Mouse (Mus musculus): Measurements from ENCODE around the gene Nmral1.
"Not testable (repeated sequence)": the region's sequence is repeated elsewhere in the genome, so short reads cannot be mapped to it uniquely, and the experiment has no call there.

The Nmral1 gene

DNA sequence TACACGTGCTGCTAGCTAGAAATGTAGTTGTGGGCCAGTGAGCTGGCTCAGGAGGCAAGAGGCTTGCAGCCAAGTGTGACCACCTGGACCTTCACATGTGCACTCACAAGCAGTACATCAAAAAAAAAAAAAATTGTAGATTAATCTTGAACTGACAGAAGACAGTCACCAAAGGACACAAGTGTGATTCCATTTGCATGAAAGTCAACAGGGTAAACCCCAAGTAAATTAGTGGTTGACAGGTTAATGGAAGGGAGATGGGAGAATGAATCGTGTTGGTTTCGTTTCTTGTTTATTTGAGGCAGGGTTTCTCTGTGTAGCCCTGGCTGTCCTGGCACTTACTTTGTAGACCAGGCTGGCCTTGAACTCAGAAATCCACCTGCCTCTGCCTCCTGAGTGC lies 1.3 kb downstream of the Nmral1 start:
- no peak for DNase-seq (ENCODE audit: low read depth, low spot score)

DNA sequence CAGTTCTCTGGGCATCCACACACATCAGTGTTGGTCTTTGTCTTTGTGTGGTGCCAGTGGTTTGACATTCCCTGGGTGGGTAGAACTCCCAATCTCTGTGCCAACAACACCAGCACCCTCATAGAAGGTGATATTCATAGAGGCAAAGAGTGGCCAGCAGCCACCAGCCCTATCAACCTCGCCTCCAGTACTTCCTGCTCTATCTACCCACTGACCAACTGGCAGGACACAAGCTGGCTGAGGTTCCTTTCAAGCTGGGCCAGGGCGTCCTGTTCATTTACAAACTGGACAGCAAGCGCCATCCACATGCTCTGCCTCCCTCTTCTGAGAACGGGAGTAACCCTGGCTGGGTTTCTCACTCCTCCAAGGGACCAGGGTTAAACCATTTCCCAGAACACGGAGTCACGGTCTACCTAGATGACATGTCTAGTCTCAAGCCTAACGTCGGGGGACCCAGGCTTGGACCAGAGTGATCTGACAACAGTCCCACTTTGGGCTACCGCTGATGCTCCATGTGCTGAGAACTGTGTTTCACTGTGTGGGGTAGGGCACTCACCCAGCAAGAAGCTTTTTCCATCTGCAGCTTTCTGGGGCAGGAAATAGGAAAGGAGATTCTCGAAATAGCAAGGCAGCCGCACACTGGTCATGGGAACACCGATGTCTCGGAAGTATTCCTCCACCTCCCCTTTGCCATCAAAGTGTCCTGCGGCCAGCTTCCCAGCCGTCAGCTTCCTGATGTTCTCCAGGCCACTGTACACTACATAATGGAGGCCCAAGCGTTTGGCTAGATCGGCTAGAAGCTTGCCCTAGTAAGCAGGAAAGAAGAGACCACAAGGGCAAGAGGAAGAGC lies 5.1 kb downstream of the Nmral1 start:
- DNase-seq (ENCODE audit: low read depth, low spot score) = no peak

GRCm38 (mm10) chr16:4711173-4711572 lies 8.0 kb downstream of the Nmral1 start:
- DNase-seq (ENCODE audit: low read depth, low spot score) = no peak

DNA sequence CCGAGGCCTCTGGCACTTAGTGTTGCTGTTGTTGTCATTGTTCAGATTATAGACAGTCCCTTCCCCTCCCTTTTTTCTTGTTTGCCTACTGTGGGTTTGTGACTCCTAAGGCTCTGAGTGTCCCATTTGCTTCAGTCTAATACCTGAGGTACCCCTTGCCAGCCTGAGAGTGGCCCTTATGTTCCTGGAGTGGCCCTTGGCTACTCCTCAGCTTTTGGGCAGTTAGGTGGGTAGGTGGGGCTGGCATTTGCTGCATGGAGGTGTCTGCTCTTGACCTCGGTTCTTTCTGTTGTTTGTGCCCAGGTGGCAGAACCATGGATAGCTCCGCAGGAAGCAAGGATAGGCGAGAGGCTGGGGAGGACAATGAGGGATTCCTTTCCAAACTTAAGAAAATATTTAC lies 13.6 kb downstream of the Nmral1 start:
- DNase-seq (ENCODE audit: low read depth, low spot score) = no peak

- DNase-seq (ENCODE audit: low read depth, low spot score) = no peak
Measured at GRCm38 (mm10) chr16:4702646-4703045, 16.5 kb downstream of the Nmral1 start.

DNA sequence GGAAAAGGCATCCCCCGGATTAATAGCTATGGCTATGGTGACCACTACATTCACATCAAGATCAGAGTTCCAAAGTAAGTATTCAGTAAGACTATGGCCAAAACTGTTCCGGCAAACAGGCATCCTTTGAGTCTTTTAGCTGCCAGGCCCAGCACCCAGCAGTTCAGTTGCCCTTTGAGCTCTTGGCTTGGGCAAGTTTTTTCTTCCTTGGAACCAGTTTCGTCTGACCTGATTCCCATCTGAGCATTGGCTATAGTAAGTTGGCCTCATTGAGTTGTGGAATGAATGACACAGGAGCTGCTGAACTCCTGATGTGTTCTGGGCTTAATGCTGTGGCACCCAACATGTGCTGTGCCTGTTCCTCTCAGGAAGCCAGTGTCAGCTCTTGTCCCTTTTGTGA lies 17.9 kb downstream of the Nmral1 start:
- no peak for DNase-seq (ENCODE audit: low read depth, low spot score)

- not testable (repeated sequence) for DNase-seq (ENCODE audit: low read depth, low spot score)
Measured at GRCm38 (mm10) chr16:4689371-4689770, 29.8 kb downstream of the Nmral1 start.

DNA sequence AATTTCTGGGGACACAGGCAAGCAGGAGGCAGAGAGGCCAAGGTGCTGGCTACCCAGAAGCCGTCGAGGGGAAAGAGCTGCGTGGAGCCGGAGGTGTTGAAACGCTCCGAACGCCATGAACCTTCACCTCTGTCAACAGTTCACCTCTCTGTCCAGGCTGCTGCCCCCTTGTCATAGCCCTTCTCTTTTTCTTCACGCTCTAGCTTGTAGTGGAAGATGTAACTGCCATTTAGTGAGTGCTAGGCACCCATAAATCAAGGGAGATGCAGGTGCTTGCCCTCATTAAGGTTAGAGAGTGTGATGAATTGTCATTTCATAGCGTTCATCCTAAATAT lies 34.7 kb downstream of the Nmral1 start:
- DNase-seq (ENCODE audit: low read depth, low spot score) = no peak

DNA sequence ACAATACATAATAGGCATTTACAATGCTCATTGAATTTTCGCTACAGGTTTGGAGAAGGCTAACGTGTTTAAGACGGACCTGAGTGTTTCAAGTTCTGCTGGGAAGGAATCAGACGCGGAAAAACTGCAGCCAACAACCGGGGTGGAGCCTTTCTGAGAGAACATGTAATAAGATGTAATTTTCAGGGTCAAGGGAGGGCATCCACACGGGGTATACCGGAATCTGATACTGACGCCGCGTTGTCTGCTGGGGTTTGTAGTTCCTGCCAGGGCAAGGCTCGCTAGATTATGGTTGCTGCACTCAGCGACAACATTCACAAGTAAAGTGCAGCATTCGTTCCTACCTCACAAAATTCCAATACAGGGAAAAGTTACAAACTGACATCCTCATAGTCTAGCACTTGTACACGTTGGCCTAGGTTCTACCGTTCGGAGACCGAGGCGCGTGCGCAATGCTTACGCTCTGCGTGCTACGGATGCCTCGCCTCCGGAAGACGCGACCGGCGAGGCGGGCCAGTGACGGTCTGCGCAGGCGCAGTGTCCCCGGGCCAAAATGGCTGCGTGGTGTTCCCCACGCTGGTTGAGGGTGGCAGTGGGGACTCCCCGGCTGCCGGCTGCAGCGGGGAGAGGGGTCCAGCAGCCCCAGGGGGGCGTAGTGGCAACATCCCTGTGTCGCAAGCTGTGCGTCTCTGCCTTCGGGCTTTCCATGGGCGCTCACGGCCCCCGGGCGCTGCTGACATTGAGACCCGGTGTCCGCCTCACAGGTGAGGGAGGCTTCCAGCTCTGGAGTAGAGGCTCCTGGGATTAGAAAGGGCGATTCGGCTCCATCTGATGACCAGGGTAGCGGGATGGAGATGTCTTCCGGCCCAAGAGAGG lies 35.3 kb downstream of the Nmral1 start:
- DNase-seq (ENCODE audit: low read depth, low spot score) = peak; percentile 92

DNA sequence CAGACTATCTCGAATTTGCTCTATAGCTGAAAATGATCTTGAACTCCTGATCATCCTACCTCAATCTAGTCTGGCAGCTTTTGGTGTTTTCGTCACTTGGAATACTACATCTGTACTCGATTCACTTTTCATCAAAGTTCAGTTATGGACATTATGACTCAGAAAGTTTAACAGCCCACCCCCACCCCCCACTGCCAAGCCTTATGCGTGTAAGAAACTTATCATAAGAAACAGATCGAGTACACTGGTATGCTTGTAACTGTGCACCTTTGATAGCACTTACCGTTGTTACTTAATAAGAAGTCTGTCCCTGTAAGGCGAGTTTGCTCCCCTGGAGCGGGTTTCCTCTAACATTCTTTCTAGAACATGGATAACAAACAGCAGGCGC lies 36.0 kb downstream of the Nmral1 start:
- no peak for DNase-seq (ENCODE audit: low read depth, low spot score)

DNA sequence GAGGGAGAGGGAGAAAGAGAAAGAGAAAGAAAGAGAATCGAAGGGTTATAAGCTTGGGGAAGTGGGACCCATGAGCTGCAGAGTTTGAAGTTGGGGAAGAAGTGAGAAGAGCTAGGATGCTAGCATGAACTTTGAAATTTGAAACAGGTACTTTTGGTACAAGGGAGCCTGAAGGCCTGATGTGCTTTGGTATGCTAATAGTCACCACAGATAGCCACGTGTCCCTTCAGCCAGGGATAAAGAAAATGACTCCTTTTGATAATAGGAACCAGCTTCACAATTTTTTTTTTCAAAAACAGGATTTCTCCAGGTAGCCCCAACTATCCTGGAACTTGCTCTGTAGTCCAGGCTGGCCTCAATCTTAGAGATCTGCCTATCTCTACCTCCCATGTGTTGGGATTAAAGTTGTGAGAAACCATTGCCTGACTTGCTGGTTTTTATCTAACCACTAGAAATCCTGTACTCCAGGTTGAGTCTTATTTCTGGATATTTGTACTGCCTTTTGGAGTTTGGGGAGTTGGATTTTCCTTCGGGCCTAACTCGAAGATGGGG lies 36.5 kb downstream of the Nmral1 start:
- no peak for DNase-seq (ENCODE audit: low read depth, low spot score)

DNA sequence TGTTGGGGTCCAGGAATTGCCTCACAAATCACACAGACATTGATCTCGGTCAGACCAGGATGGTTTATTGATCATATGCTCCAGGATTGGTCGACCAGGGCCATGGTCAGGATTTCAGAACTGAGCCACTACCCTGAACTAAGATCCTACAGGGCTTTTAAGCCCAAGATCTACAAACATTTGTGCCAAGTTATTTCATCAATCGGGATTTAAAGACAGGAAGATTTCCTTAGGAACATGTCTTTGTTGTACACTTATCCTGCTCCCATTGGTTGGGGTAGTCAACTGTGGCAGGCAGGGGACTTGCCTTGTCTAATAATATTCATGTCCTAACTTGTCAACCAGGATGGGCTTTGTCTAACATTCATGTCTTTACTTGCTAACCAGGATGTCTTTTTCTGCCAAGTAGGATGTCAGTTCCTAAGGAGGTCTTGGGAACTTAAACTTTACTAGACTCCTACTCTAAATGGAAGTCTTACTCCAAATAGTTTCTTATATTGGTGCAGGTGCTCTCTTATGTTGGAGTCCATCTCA lies 38.2 kb downstream of the Nmral1 start:
- DNase-seq (ENCODE audit: low read depth, low spot score) = not testable (repeated sequence)

GRCm38 (mm10) chr16:4679121-4680018 lies 39.8 kb downstream of the Nmral1 start, which contains the start of gene Coro7:
TSS of gene Coro7 (minus strand) at chr16:4679777.
- peak; percentile 93 for DNase-seq (ENCODE audit: low read depth, low spot score)

DNA sequence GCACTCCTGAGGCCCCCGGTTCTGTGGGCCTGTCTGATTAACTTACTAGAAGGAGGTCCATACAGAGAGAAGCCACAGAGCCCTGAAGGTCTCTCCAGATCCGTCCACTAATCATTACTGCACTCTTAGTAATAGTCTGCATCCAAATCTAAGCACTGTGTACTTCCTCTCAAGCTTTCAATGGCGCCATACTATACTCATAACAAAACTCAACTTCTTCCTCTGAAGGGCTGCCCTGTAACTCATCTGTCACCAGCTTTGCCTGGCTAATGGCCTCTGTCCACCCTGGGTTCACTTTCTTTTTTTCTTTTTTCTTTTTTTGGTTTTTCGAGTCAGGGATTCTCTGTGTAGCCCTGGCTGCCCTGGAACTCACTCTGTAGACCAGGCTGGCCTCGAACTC lies 41.1 kb downstream of the Nmral1 start:
- DNase-seq (ENCODE audit: low read depth, low spot score) = no peak

DNA sequence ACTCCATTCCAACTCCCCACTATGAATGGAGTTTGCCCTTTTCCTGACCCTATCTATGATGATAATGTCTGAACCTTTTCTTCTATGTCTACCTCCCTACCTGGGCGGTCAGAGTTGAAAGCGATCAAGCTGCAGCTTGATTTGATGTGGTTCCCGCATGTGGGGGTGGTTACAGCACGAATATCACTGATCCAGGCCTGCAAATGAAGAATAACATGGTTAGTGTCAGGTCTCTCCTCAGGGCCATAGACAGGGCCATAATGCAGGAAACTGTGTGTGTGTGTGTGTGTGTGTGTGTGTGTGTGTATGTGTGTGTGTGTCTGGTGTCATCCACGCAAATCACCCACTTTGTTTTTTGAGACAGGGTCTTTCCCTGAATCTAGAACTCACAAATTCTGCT lies 42.3 kb downstream of the Nmral1 start:
- DNase-seq (ENCODE audit: low read depth, low spot score) = no peak

DNA sequence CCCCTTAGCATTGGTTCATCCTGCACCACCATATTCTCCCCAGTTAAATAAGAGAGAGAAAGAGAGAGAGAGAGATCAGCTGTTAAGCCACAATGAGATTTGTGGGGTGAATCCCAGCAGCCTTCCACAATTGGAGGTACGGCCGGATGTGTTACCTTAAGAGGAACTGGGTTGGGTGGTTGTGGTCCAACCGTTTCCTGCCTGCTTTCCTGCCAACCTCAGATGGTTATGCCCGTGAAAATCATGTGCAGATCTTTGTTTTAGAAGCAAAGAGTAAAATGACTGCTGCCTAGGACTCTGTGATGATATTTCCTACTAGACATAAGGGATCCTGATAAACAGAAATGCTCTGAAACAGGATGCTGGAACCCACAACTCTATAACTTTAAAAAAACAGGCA lies 45.1 kb downstream of the Nmral1 start:
- no peak for DNase-seq (ENCODE audit: low read depth, low spot score)

GRCm38 (mm10) chr16:4670317-4670716 lies 48.8 kb downstream of the Nmral1 start:
- DNase-seq (ENCODE audit: low read depth, low spot score) = no peak

GRCm38 (mm10) chr16:4667190-4667808 lies 51.9 kb downstream of the Nmral1 start:
- peak; percentile 71 for DNase-seq (ENCODE audit: low read depth, low spot score)

DNA sequence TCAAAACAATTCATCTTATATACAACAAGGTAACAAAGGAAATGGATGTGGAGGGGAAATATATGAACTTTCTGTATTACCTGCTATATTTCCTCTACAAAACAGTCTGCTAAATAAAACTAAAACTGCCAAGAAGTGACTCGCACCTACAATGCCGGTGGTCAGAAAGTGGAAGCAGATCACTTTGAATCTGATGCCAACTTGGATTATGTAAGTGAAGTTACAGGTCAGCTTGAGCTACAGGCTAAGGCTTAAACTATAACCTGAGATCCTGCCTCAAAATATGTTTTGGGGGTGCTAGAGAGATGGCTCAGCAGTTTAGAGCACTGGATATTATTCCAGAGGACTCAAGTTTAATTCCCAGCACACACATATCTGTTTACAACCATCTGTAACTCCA lies 53.4 kb downstream of the Nmral1 start:
- no peak for DNase-seq (ENCODE audit: low read depth, low spot score)

DNA sequence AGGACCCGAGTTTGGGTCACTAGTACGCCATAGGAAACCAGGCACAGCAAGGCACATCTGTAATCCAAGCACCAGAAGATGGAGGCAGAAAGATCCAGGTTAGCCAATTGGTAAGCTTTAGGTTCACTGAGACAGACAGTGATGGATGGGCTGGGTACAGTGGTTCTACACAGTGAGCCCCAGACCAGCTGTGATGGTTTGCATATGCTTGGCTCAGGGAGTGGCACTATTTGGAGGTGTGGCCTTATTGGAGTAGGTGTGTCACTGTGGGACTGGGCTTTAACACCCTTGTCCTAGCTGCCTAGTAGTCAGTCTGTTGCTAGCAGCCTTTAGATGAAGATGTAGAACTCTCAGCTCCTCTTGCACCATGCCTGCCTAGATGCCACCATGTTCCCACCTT lies 55.4 kb downstream of the Nmral1 start:
- no peak for DNase-seq (ENCODE audit: low read depth, low spot score)

DNA sequence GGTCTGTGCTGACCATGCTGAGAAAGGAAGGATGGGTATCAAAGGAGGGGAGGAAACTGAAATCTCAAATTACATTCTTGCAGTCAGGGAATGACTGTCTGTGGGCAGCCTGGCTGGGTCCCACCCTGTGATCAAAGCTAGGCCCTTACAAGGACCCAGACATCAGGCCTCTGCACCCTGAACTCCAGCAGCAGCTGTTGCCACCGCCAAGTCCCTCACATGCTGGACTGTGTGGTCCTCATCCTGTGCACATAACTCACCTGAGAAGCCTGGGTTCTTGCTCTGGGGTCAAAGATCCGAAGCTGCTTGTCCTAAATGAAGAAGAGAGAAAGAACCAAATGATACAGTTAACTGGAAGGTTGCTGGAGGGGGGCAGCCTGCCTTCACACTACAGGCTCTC lies 57.6 kb downstream of the Nmral1 start:
- DNase-seq (ENCODE audit: low read depth, low spot score) = no peak
